Mouse (Mus musculus): ENCODE data around the gene Zfp661. TPM values are rescaled to one million over a fixed set of nuclear protein-coding genes. Genes with fewer than 3 reads are reported as not detected.

Zfp661 gene
- polyA plus RNA-seq, 1 experiment from 2014 or later: 2.1 TPM

DNA sequence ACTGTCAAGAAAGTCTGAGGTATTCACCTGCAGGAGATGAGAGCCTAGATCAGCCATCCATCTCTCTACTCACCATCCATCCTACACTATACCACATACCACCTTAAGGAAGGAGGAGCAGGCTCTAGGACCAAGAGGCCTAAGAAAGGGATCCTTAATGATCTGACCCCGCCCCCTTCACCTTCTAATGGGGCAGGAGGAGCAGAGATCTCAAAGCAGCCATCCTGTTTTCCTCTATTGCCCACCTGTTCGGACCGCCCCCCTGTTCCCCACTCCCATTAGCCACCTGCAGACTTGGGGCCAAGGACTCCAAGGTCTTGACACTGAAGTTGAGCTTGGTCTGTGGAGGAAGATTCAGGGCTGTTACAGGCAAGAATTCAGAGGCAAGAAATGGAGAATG, 56.5 kb downstream of the Zfp661 start:
- TF ChIP-seq CTCF (IDR thresholded peaks at IDR 0.05) (no peak), EP300 (IDR thresholded peaks at IDR 0.05) (no peak)
- H3K27ac ChIP-seq (ENCODE audit: low read length): no peak overlapping the region
- no peaks in the 10 kb centered on the region for H3K36me3 ChIP-seq (ENCODE audit: insufficient read depth, low read length)
- ATAC-seq (no peak), DNase-seq (ENCODE audit: low spot score) (no peak)
- H3K4me1 ChIP-seq (ENCODE audit: insufficient read depth, low read depth, low read length): no peaks in the 10 kb centered on the region
- H3K4me2 ChIP-seq (replicated peaks; ENCODE audit: low read depth, low read length): no peak overlapping the region
- no peaks in the 10 kb centered on the region for H3K9me3 ChIP-seq (ENCODE audit: low read length)
- H3K27me3 ChIP-seq (replicated peaks; ENCODE audit: insufficient read depth, low read length): no peaks in the 10 kb centered on the region
- no peak overlapping the region for H3K4me3 ChIP-seq (ENCODE audit: low read depth, low read length)
- 67% methylated on average over 3 of the region's 3 CpGs for WGBS
- H3K9ac ChIP-seq (replicated peaks; ENCODE audit: low read depth): no peak overlapping the region

DNA sequence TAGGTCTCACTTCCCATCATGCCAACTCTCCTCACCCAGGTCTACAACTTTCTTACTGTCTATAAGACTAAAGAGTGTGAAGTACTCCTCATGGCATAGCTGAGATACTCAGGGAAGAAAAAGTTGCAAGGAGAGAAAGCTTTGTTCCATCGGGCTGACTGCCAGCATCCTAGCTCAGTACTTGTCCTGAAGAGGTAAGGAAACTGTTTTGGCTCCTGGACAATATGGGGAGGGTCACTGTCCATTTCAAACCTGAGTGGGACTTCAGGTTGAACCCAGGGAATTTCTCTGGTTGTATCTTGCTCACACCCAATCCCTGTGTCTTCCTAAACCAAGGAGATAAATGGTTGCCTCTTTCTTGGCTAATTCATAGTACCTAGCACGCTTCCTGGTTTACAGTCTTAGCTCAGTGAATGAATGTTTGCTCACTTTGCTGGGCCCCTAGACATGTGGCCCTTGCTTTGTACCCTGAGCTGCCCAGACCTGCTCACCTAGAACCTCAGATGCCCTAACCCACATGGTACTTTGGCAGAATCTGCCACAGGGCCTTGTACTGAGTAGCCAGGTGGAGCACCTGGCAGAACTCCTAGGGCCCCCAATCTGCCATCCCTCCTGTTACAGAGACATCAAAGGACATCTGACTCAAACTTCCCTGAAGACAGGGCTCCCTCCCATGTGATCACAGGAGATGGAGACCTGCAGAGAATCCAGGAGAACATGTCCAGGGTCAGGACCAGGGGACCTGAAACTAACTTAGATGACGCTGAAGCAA, 61.7 kb downstream of the Zfp661 start:
- TF ChIP-seq CTCF (IDR thresholded peaks at IDR 0.05) (no peak), EP300 (IDR thresholded peaks at IDR 0.05) (no peak)
- DNase-seq (ENCODE audit: low spot score): no peak
- Histone ChIP-seq H3K9ac (replicated peaks; ENCODE audit: low read depth) (no peak overlapping the region), H3K4me1 (ENCODE audit: insufficient read depth, low read depth, low read length) (peaks cover 15% of the 10 kb centered on the region; the same call in 1 of the 2 replicates), H3K36me3 (ENCODE audit: insufficient read depth, low read length) (no peaks in the 10 kb centered on the region), H3K9me3 (ENCODE audit: low read length) (no peaks in the 10 kb centered on the region), H3K4me2 (replicated peaks; ENCODE audit: low read depth, low read length) (no peak overlapping the region), H3K4me3 (ENCODE audit: low read depth, low read length) (no peak overlapping the region), H3K27ac (ENCODE audit: low read length) (no peak overlapping the region), H3K27me3 (replicated peaks; ENCODE audit: insufficient read depth, low read length) (no peaks in the 10 kb centered on the region)
- 70% methylated on average over 3 of the region's 3 CpGs for WGBS
- no peak for ATAC-seq

Other genes starting within 250 kb of the Zfp661 start
- gene Astl, start 248.5 kb downstream of the Zfp661 start, polyA plus RNA-seq (2015; fragmentation: Nextera tagmentation; extraction: Ambion mirVana): not detected in 2 replicates
- 0.10 and 0.30 TPM in 2 replicates for gene Adra2b, start 223.9 kb downstream of the Zfp661 start, polyA plus RNA-seq (2015; fragmentation: Nextera tagmentation; extraction: Ambion mirVana)
- gene Gpat2, start 161.9 kb downstream of the Zfp661 start, polyA plus RNA-seq (2015; fragmentation: Nextera tagmentation; extraction: Ambion mirVana): 0.21 and 0.23 TPM in 2 replicates
- 17.0 and 20.0 TPM in 2 replicates for gene Fahd2a, start 142.5 kb downstream of the Zfp661 start, polyA plus RNA-seq (2015; fragmentation: Nextera tagmentation; extraction: Ambion mirVana)
- gene Kcnip3, start 65.0 kb downstream of the Zfp661 start, polyA plus RNA-seq (2015; fragmentation: Nextera tagmentation; extraction: Ambion mirVana): 0.63 and 1.1 TPM in 2 replicates
- 0.40 and 0.53 TPM in 2 replicates for gene Prom2, start 45.6 kb downstream of the Zfp661 start, polyA plus RNA-seq (2015; fragmentation: Nextera tagmentation; extraction: Ambion mirVana)
- 64.1 and 70.1 TPM in 2 replicates for gene Mrps5, start 128 bp upstream of the Zfp661 start, polyA plus RNA-seq (2015; fragmentation: Nextera tagmentation; extraction: Ambion mirVana)
- 49.5 and 49.8 TPM in 2 replicates for gene Mal, start 69.6 kb upstream of the Zfp661 start, polyA plus RNA-seq (2015; fragmentation: Nextera tagmentation; extraction: Ambion mirVana)
- gene Mall, start 142.8 kb upstream of the Zfp661 start, polyA plus RNA-seq (2015; fragmentation: Nextera tagmentation; extraction: Ambion mirVana): 4.1 and 5.8 TPM in 2 replicates
- gene Nphp1, start 201.8 kb upstream of the Zfp661 start, polyA plus RNA-seq (2015; fragmentation: Nextera tagmentation; extraction: Ambion mirVana): 21.5 and 22.6 TPM in 2 replicates
- 40.4 and 42.7 TPM in 2 replicates for gene Mtln, start 205.4 kb upstream of the Zfp661 start, polyA plus RNA-seq (2015; fragmentation: Nextera tagmentation; extraction: Ambion mirVana)
- 1.4 and 2.6 TPM in 2 replicates for gene Bub1, start 244.8 kb upstream of the Zfp661 start, polyA plus RNA-seq (2015; fragmentation: Nextera tagmentation; extraction: Ambion mirVana)

Measured in lung, postnatal 0 days (tissue).